Mouse (Mus musculus) lung, postnatal 36 days (tissue): ENCODE measurements at regions not wholly inside any gene's neighbourhood (a gene's known extent, or its start where the extent isn't known, plus 50 kb on each side); places are given as distances from the start of the nearest gene placed in this dataset.
A peak's percentile ranks its signal among the peaks of the same experiment; 100 is the strongest.

Experiments
- DNase-seq: peaks from one replicate; pipeline ENCODE4 v3.0.0; 2022; ENCODE audit warnings: mixed read lengths

- peak; percentile 58 for DNase-seq
Observed at GRCm38 (mm10) chr3:61268453-61269335, 92.7 kb upstream of the Rap2b start.

- DNase-seq: no peak
Observed at GRCm38 (mm10) chr3:61285924-61286520, 75.4 kb upstream of the Rap2b start.

GRCm38 (mm10) chr3:61288195-61288594, 73.2 kb upstream of the Rap2b start:
- no peak for DNase-seq

- DNase-seq: peak; percentile 18
Observed at GRCm38 (mm10) chr3:61294855-61295254, 66.6 kb upstream of the Rap2b start.

- no peak for DNase-seq
Observed at GRCm38 (mm10) chr3:61297290-61297689, 64.1 kb upstream of the Rap2b start.

- DNase-seq: no peak
Observed at GRCm38 (mm10) chr3:61302214-61302613, 59.2 kb upstream of the Rap2b start.

GRCm38 (mm10) chr3:61303485-61303884, 58.0 kb upstream of the Rap2b start:
- no peak for DNase-seq

GRCm38 (mm10) chr3:61306306-61306705, 55.1 kb upstream of the Rap2b start:
- no peak for DNase-seq

GRCm38 (mm10) chr3:61308764-61309163, 52.7 kb upstream of the Rap2b start:
- DNase-seq: no peak

GRCm38 (mm10) chr3:61309197-61309596, 52.2 kb upstream of the Rap2b start:
- no peak for DNase-seq
